Mouse (Mus musculus): Measurements from ENCODE around the gene Zfp691. TPM values are rescaled to one million over a fixed set of nuclear protein-coding genes. Genes with fewer than 3 reads are reported as not detected.
A peak's percentile ranks its signal among the peaks of the same experiment; 100 is the strongest.

Gene Zfp691
- polyA plus RNA-seq, 1 experiment from 2014 or later, result 8.1 TPM

DNA sequence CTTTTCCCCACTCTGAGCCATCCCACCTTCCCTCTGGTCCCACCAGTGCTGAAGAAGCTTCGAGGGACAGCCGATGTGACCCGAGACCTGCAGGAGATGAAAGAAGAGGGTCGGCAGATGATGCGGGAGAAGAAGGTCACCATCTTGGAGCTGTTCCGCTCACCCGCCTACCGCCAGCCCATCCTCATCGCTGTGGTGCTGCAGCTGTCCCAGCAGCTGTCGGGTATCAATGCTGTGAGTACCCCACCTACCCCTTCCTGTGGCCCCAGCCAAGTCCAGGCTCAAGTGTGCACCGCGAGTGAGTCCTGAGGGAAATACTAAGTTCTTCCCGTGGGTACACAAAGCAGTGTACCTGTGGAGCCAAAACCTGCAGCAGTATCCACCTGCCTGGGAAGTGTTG is 40.7 kb downstream of the Zfp691 start:
- no peak for DNase-seq (ENCODE audit: low spot score)
- no peak overlapping the region for H3K4me3 ChIP-seq
- no peaks in the 10 kb centered on the region for H3K27me3 ChIP-seq (ENCODE audit: insufficient read depth, poor library complexity, severe bottlenecking)
- peaks cover 21% of the 10 kb centered on the region for H3K4me1 ChIP-seq
- H3K27ac ChIP-seq, result no peak overlapping the region
- H3K36me3 ChIP-seq, result peaks cover 100% of the 10 kb centered on the region
- no peaks in the 10 kb centered on the region for H3K9me3 ChIP-seq
- 95% methylated on average over 13 of the region's 13 CpGs for WGBS

DNA sequence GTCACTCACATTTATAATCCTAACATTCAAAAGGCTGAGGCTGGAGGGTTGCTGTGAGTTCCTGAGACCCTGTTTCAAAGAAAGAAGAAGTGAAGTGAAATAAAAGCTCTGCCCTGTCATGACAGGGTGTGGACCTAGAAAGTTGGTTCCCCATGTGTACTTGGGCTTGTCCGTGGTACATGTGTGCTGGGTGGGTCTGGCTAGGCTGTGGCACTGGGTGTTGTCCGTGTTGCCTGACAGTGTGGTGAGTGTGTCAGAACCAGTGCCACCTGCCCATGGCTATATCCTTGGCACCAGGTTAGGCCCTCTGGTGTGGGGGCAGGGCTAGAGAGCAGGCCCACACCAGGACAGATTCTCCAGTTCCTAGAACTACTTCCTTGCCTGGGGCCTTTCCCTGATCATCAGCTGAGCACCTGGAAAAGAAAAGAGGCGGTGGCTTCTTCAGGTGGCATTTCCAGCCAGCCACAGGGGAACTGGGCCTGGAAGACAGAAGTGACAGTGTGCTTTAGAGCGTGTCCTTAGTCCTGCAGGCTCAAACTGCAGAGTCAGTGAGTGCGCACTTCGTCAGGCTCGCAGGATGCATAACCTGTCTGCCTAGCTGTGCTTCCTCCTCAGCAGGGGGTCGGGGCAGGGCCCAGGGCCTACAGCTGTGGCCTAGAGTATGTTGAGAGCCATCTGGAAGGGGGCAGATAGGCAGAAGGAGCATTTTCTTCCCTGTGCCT is 42.6 kb downstream of the Zfp691 start:
- H3K27me3 ChIP-seq (ENCODE audit: insufficient read depth, poor library complexity, severe bottlenecking), result no peaks in the 10 kb centered on the region
- no peak overlapping the region for H3K4me3 ChIP-seq
- peaks cover 100% of the 10 kb centered on the region for H3K36me3 ChIP-seq
- no peak overlapping the region for H3K27ac ChIP-seq
- peaks cover 27% of the 10 kb centered on the region for H3K4me1 ChIP-seq
- H3K9me3 ChIP-seq, result no peaks in the 10 kb centered on the region
- WGBS, result 84% methylated on average over 8 of the region's 8 CpGs
- DNase-seq (ENCODE audit: low spot score), result no peak

DNA sequence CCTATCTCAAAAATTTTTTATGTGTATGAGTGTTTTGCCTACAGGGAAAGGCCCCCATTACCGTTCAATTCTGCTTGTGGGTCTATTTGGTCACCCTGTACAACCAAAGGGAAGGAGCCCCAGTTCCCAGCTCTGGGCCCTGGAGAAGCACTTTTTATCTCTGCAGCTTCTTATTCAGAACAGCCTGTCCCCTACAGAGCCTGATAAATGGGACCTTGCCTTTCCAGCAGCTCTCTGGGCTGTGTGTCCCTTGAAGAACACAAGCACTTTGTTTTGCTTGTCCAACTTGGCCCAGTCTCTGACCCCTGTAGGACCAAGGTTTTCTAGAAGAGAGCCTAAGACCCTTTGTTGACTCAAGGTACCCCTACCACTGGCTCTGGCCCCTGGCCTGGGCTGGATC is 44.9 kb downstream of the Zfp691 start:
- Histone ChIP-seq H3K36me3 (peaks cover 99% of the 10 kb centered on the region), H3K27ac (no peak overlapping the region)

DNA sequence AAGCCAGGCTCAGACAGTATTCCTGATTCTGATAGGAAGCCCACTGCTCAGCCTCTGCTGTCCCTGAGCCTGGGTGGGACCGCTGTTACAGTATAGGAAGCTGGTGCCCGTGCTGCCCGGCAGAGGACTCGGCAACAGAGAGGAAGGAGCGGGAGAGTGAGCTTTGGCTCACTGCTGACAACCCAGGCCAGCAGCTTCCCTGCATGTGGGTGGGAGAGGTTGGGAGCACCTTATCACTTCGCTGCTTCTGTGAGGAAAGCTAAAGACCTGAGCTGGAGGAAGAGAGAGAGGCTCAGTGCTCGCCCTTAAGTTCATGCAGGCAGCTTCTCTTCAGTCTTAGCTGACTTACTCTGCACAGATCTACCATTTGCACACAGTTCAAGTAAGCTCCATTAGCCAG is 45.4 kb downstream of the Zfp691 start:
- DNase-seq (ENCODE audit: low spot score), result no peak
- 55% methylated on average over 7 of the region's 7 CpGs for WGBS
- Histone ChIP-seq H3K9me3 (no peaks in the 10 kb centered on the region), H3K4me3 (no peak overlapping the region), H3K36me3 (peaks cover 98% of the 10 kb centered on the region), H3K27me3 (ENCODE audit: insufficient read depth, poor library complexity, severe bottlenecking) (no peaks in the 10 kb centered on the region), H3K27ac (peak overlapping the region; percentile 32; the same call in 1 of the 2 replicates), H3K4me1 (peaks cover 55% of the 10 kb centered on the region)

More for the DNA sequence above, 44.9 kb downstream of the Zfp691 start:
- Histone ChIP-seq H3K27me3 (ENCODE audit: insufficient read depth, poor library complexity, severe bottlenecking) (no peaks in the 10 kb centered on the region), H3K9me3 (no peaks in the 10 kb centered on the region), H3K4me1 (peaks cover 50% of the 10 kb centered on the region), H3K4me3 (no peak overlapping the region)
- DNase-seq (ENCODE audit: low spot score), result no peak
- 91% methylated on average over 1 of the region's 1 CpGs for WGBS

DNA sequence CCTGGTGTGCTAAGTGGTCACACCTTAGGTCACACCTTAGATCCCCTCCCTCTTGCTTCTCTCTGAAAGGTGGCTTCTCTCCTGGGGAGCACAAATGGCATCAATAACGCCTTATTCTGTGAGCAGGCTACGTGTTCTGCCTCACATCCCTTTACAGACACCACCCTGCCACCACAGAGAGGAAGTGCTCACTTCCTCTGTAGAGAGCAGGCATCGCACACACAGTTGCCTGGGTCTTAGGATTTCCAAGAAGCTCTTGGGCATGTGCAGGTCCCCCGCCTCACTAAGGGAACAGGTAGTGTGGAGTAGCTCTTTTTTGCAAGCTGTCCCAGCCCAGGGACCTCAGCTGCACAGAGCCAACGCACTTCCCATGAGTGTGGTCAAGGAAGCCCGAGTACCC is 46.8 kb downstream of the Zfp691 start:
- WGBS, result 52% methylated on average over 6 of the region's 6 CpGs
- H3K27me3 ChIP-seq (ENCODE audit: insufficient read depth, poor library complexity, severe bottlenecking), result no peaks in the 10 kb centered on the region
- peaks cover 98% of the 10 kb centered on the region for H3K36me3 ChIP-seq
- H3K9me3 ChIP-seq, result no peaks in the 10 kb centered on the region
- peaks cover 69% of the 10 kb centered on the region for H3K4me1 ChIP-seq
- no peak for DNase-seq (ENCODE audit: low spot score)
- H3K4me3 ChIP-seq, result no peak overlapping the region
- H3K27ac ChIP-seq, result peak overlapping the region; percentile 65

DNA sequence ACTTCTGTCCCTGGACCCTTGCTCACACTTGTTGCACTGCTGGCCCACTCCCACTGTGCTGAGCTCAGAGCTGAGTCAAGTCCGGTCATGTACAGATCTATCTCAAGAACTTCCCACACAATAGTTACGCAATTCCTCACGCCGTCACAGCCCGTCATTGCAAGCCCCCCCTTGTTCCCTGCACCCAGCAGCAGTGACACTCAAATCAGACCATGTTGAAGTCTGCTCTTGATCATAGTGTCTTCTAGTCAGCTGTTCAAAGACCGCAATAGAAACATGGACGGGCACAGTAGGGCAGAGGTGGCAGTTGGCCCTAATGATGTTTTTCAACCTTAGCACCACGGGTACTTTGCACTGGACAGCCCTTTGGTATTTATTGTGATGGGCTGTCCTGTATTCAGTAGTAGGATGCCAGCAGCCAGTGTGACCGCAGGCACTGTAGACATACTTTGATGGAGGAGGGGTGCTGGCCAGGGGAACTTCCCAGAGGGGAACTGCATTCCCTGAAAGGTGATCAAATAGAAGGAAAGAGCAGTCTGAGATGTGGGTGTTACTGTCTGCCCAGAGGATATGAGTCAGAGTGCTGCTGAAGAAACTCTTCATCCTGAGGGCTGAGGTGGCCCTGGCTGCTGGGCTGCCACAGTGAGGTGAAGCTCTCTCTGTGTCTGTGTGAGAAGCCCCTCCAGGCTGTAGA is 48.3 kb downstream of the Zfp691 start:
- Histone ChIP-seq H3K9me3 (no peaks in the 10 kb centered on the region), H3K27me3 (ENCODE audit: insufficient read depth, poor library complexity, severe bottlenecking) (no peaks in the 10 kb centered on the region), H3K4me3 (no peak overlapping the region), H3K36me3 (peaks cover 98% of the 10 kb centered on the region), H3K4me1 (peaks cover 84% of the 10 kb centered on the region), H3K27ac (peak overlapping the region; percentile 65; the same call in 1 of the 2 replicates)
- 68% methylated on average over 9 of the region's 9 CpGs for WGBS
- DNase-seq (ENCODE audit: low spot score), result no peak

DNA sequence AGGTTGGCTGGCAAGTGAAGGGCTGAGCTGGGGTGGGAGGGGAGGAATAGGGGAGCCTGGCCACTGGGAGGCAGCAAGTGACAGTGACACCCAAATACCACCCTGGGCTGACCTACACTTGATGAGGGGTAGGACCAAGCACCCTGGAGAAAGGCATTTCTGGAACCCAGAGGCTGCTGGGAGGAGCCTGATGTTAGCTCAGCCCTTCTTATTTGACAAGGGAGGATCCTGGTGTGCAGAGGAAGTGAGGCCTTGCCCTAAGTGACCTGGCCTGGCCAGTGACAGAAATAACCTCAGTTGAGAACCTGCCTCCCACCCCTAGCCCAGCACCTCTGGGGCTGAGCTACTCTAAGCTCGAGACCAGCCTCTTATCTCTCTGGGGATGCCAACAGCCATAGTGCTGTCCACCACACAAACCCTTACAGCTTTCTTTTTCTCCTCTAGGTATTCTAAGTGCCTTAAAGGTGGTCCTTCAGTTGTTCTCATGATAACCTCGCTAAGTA is 49.2 kb downstream of the Zfp691 start:
- Histone ChIP-seq H3K9me3 (no peaks in the 10 kb centered on the region), H3K27me3 (ENCODE audit: insufficient read depth, poor library complexity, severe bottlenecking) (no peaks in the 10 kb centered on the region), H3K36me3 (peaks cover 98% of the 10 kb centered on the region), H3K4me1 (peaks cover 93% of the 10 kb centered on the region), H3K4me3 (no peak overlapping the region), H3K27ac (peak overlapping the region; percentile 39; the same call in 1 of the 2 replicates)
- 38% methylated on average over 2 of the region's 2 CpGs for WGBS
- no peak for DNase-seq (ENCODE audit: low spot score)

DNA sequence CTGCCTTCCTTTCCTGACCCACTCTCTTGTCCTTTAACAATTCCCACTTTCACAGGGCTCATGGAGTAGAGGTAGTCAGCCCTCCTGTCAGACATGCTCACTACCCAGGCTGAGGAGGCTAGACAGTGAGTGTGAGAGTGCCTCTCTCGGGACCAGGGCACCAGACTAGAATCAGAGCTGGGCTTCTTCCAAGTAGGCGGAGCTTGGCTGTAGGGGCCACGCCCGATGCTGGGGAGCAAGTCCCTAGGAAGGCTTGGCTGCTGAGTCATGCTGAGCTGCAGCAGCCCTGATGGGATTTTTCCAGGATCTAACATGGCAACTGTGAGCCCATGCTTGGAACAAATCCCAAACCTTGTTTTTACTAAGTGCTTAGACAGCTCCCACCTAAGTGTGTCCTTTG is 52.7 kb downstream of the Zfp691 start:
- no peak overlapping the region for H3K4me3 ChIP-seq
- H3K36me3 ChIP-seq, result peaks cover 88% of the 10 kb centered on the region
- no peaks in the 10 kb centered on the region for H3K9me3 ChIP-seq
- 43% methylated on average over 4 of the region's 4 CpGs for WGBS
- H3K27ac ChIP-seq, result peak overlapping the region; percentile 63; the same call in 1 of the 2 replicates
- no peaks in the 10 kb centered on the region for H3K27me3 ChIP-seq (ENCODE audit: insufficient read depth, poor library complexity, severe bottlenecking)
- DNase-seq (ENCODE audit: low spot score), result no peak
- peaks cover 98% of the 10 kb centered on the region for H3K4me1 ChIP-seq

DNA sequence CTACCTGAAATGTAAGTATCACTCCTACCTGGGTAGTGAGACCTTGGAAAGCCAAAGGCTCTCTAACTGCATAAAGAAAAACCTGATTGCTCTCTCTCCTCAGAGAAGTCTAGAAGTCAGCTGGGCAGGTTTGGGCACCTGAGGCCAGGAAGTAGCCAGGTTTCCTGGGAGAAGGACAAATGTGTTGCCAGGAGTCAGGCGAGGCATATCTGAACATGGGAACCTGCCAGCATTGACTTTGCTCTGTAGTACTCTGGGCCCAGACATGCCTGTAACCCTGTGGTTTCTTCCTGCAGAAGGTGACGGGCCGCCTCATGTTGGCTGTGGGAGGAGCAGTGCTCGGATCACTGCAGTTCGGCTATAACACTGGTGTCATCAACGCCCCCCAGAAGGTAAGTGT is 53.9 kb downstream of the Zfp691 start:
- no peaks in the 10 kb centered on the region for H3K9me3 ChIP-seq
- 79% methylated on average over 6 of the region's 6 CpGs for WGBS

More for the DNA sequence above, 53.9 kb downstream of the Zfp691 start:
- H3K36me3 ChIP-seq, result peaks cover 84% of the 10 kb centered on the region
- H3K4me3 ChIP-seq, result no peak overlapping the region
- H3K27ac ChIP-seq, result peak overlapping the region; percentile 83; the same call in 1 of the 2 replicates
- no peaks in the 10 kb centered on the region for H3K27me3 ChIP-seq (ENCODE audit: insufficient read depth, poor library complexity, severe bottlenecking)
- peaks cover 98% of the 10 kb centered on the region for H3K4me1 ChIP-seq
- no peak for DNase-seq (ENCODE audit: low spot score)

MicroRNA genes within 50 kb of the gene (microRNA counts, 519-probe panel; counts per million panel counts)
- not detected for microRNA mmu-miR-1957

Small RNAs within 50 kb of the gene (microRNA-seq; reads per million reads assigned to microRNA genes)
- not detected for gene Mir1957a

Other genes starting within 250 kb of the Zfp691 start
- 0.05 TPM in 1 of 2 replicates, not detected in the other for gene Olfr1328, start 235.6 kb downstream of the Zfp691 start, polyA plus RNA-seq (2016; fragmentation: Nextera tagmentation; extraction: Ambion mirVana)
- not detected in 2 replicates for gene Lao1, start 212.6 kb downstream of the Zfp691 start, polyA plus RNA-seq (2016; fragmentation: Nextera tagmentation; extraction: Ambion mirVana)
- gene Slc2a1, start 65.5 kb downstream of the Zfp691 start, polyA plus RNA-seq (2016; fragmentation: Nextera tagmentation; extraction: Ambion mirVana), result 549 and 607 TPM in 2 replicates
- gene Ermap, start 15.8 kb upstream of the Zfp691 start, polyA plus RNA-seq (2016; fragmentation: Nextera tagmentation; extraction: Ambion mirVana), result 26.6 and 31.9 TPM in 2 replicates
- 126 and 154 TPM in 2 replicates for gene Svbp, start 21.1 kb upstream of the Zfp691 start, polyA plus RNA-seq (2016; fragmentation: Nextera tagmentation; extraction: Ambion mirVana)
- not detected in 2 replicates for gene Tmem269, start 44.0 kb upstream of the Zfp691 start, polyA plus RNA-seq (2016; fragmentation: Nextera tagmentation; extraction: Ambion mirVana)
- 35.8 and 44.0 TPM in 2 replicates for gene AU022252, start 58.5 kb upstream of the Zfp691 start, polyA plus RNA-seq (2016; fragmentation: Nextera tagmentation; extraction: Ambion mirVana)
- 29.1 and 29.6 TPM in 2 replicates for gene P3h1, start 58.7 kb upstream of the Zfp691 start, polyA plus RNA-seq (2016; fragmentation: Nextera tagmentation; extraction: Ambion mirVana)
- gene Cldn19, start 81.2 kb upstream of the Zfp691 start, polyA plus RNA-seq (2016; fragmentation: Nextera tagmentation; extraction: Ambion mirVana), result 0.16 TPM in 1 of 2 replicates, not detected in the other
- 712 and 1,091 TPM in 2 replicates for gene Ybx1, start 120.4 kb upstream of the Zfp691 start, polyA plus RNA-seq (2016; fragmentation: Nextera tagmentation; extraction: Ambion mirVana)
- 70.6 and 98.8 TPM in 2 replicates for gene Ppih, start 146.4 kb upstream of the Zfp691 start, polyA plus RNA-seq (2016; fragmentation: Nextera tagmentation; extraction: Ambion mirVana)
- gene Ccdc30, start 241.3 kb upstream of the Zfp691 start, polyA plus RNA-seq (2016; fragmentation: Nextera tagmentation; extraction: Ambion mirVana), result 3.1 and 3.6 TPM in 2 replicates
- gene Ppcs, start 248.2 kb upstream of the Zfp691 start, polyA plus RNA-seq (2016; fragmentation: Nextera tagmentation; extraction: Ambion mirVana), result 30.4 and 33.5 TPM in 2 replicates
- 0.15 and 0.34 TPM in 2 replicates for gene Zmynd12, start 248.6 kb upstream of the Zfp691 start, polyA plus RNA-seq (2016; fragmentation: Nextera tagmentation; extraction: Ambion mirVana)

Measured in heart, embryonic 10.5 days (tissue).